Mouse (Mus musculus) CH12.LX (cell line): ENCODE measurements at regions not wholly inside any gene's neighbourhood (a gene's known extent, or its start where the extent isn't known, plus 50 kb on each side); places are given as distances from the start of the nearest gene placed in this dataset.

Experiments used
- DNase-seq: peaks from one replicate; pipeline ENCODE4 v3.0.0-alpha.2; 2013; ENCODE audit errors: extremely low read depth
- H3K27ac ChIP-seq: 2 replicates; pipeline ENCODE4 v1.5.1; 2012; ENCODE audit warnings: low read depth, mild to moderate bottlenecking, control low read depth, moderate library complexity; ENCODE audit not compliant: insufficient read depth
- H3K27me3 ChIP-seq: replicated peaks from 2 replicates; pipeline ENCODE3; 2012; ENCODE audit warnings: inconsistent platforms
- H3K36me3 ChIP-seq, 2 experiments: replicated peaks in 1 of 2; 2 replicates each; pipeline versions ENCODE3 to v1.6.1; 2012; ENCODE audit warnings: inconsistent platforms in 1 of 2, low read length in 1 of 2, mild to moderate bottlenecking in 1 of 2, mixed read lengths in 1 of 2, moderate library complexity in 1 of 2; ENCODE audit not compliant: control insufficient read depth in 1 of 2, insufficient read depth in 1 of 2
- H3K4me1 ChIP-seq, 2 experiments: 2 replicates each; pipeline ENCODE4 v1.6.1; 2012; ENCODE audit warnings: inconsistent platforms in 1 of 2, moderate library complexity in 1 of 2; ENCODE audit not compliant: insufficient read depth in 2 of 2, control insufficient read depth in 1 of 2
- H3K4me2 ChIP-seq: 2 replicates; pipeline ENCODE4 v1.6.1; 2012; ENCODE audit warnings: low read depth, mild to moderate bottlenecking, control low read depth; ENCODE audit not compliant: poor library complexity, insufficient read depth, severe bottlenecking
- H3K4me3 ChIP-seq, 3 experiments: fragments of 150-350 bp in 1 of 3; sonication (generic) in 1 of 3; replicated peaks in 1 of 3; 2 replicates each; pipeline versions ENCODE3 to v1.5.1; 2011 to 2012; ENCODE audit warnings: low read depth in 2 of 3, low read length in 2 of 3, mild to moderate bottlenecking in 2 of 3, moderate library complexity in 2 of 3, control low read depth in 1 of 3, improper control_type of control experiment in 1 of 3, inconsistent platforms in 1 of 3, mixed read lengths in 1 of 3; ENCODE audit not compliant: poor library complexity in 1 of 3
- H3K79me2 ChIP-seq: replicated peaks from 2 replicates; pipeline ENCODE4 v1.6.1; 2012; ENCODE audit warnings: mild to moderate bottlenecking, moderate library complexity; ENCODE audit not compliant: control insufficient read depth, poor library complexity, insufficient read depth, severe bottlenecking; ENCODE audit errors: extremely low read depth
- H3K9ac ChIP-seq: 2 replicates; pipeline ENCODE4 v1.6.1; 2012; ENCODE audit warnings: low read depth, mild to moderate bottlenecking, control low read depth, moderate library complexity; ENCODE audit not compliant: insufficient read depth
- H3K9me3 ChIP-seq: replicated peaks from 2 replicates; pipeline ENCODE3; 2012; ENCODE audit warnings: low read length, inconsistent platforms, mixed read lengths
- BHLHE40 ChIP-seq: IDR thresholded peaks from 2 replicates; pipeline ENCODE4 v1.6.1; 2011; ENCODE audit warnings: mild to moderate bottlenecking, low read depth, low read length, improper control_type of control experiment
- CTCF ChIP-seq, 2 experiments: IDR thresholded peaks in 1 of 2; conservative IDR thresholded peaks in 1 of 2; 2 replicates each; pipeline ENCODE4 v1.5.1; 2011 to 2012; ENCODE audit warnings: low read depth in 2 of 2, low read length in 2 of 2, improper control_type of control experiment in 1 of 2, inconsistent platforms in 1 of 2, mild to moderate bottlenecking in 1 of 2, moderate library complexity in 1 of 2
- EP300 ChIP-seq: IDR thresholded peaks from 2 replicates; pipeline ENCODE4 v1.6.1; 2011; ENCODE audit warnings: low read length, improper control_type of control experiment
- ETS1 ChIP-seq: conservative IDR thresholded peaks from 2 replicates; pipeline ENCODE4 v1.6.1; 2012; ENCODE audit warnings: low read depth, mild to moderate bottlenecking, inconsistent platforms, low read length, improper control_type of control experiment, moderate library complexity
- GABPA ChIP-seq: IDR thresholded peaks from 2 replicates; pipeline ENCODE4 v1.6.1; 2012; ENCODE audit warnings: low read depth, low read length, improper control_type of control experiment, inconsistent platforms; ENCODE audit not compliant: insufficient replicate concordance
- IRF4 ChIP-seq: IDR thresholded peaks from 2 replicates; pipeline ENCODE4 v1.6.1; 2014; ENCODE audit warnings: low read depth, mild to moderate bottlenecking, inconsistent platforms, low read length, improper control_type of control experiment
- JUN ChIP-seq: IDR thresholded peaks from 2 replicates; pipeline ENCODE4 v1.6.1; 2011; ENCODE audit warnings: low read depth, mild to moderate bottlenecking, low read length, improper control_type of control experiment, moderate library complexity; ENCODE audit not compliant: insufficient read depth
- JUND ChIP-seq: conservative IDR thresholded peaks from 2 replicates; pipeline ENCODE4 v1.6.1; 2011; ENCODE audit warnings: low read depth, low read length, improper control_type of control experiment
- KAT2A ChIP-seq: IDR thresholded peaks from 2 replicates; pipeline ENCODE4 v1.6.1; 2012; ENCODE audit warnings: low read length, improper control_type of control experiment, inconsistent platforms; ENCODE audit not compliant: insufficient replicate concordance
- MAFK ChIP-seq: IDR thresholded peaks from 2 replicates; pipeline ENCODE4 v1.6.1; 2011; ENCODE audit warnings: low read length, improper control_type of control experiment; ENCODE audit not compliant: insufficient replicate concordance
- MAX ChIP-seq: IDR thresholded peaks from 2 replicates; pipeline ENCODE4 v1.6.1; 2011; ENCODE audit warnings: low read length, improper control_type of control experiment
- MAZ ChIP-seq: IDR thresholded peaks from 2 replicates; pipeline ENCODE4 v1.6.1; 2012; ENCODE audit warnings: low read depth, mild to moderate bottlenecking, inconsistent platforms, low read length, improper control_type of control experiment, moderate library complexity
- MEF2A ChIP-seq: IDR thresholded peaks from 2 replicates; pipeline ENCODE4 v1.6.1; 2014; ENCODE audit warnings: low read depth, mild to moderate bottlenecking, inconsistent platforms, low read length, improper control_type of control experiment, borderline replicate concordance
- MXI1 ChIP-seq: IDR thresholded peaks from 2 replicates; pipeline ENCODE4 v1.6.1; 2011; ENCODE audit warnings: mild to moderate bottlenecking, low read depth, low read length, improper control_type of control experiment
- MYC ChIP-seq: IDR thresholded peaks from 2 replicates; pipeline ENCODE4 v1.6.1; 2011; ENCODE audit warnings: low read depth, mild to moderate bottlenecking, improper control_type of control experiment, low read length
- PAX5 ChIP-seq: IDR thresholded peaks from 2 replicates; pipeline ENCODE4 v1.6.1; 2012; ENCODE audit warnings: low read length, inconsistent platforms, mixed read lengths
- POLR2AphosphoS2 ChIP-seq: IDR thresholded peaks from 2 replicates; pipeline ENCODE4 v1.6.1; 2011; ENCODE audit warnings: low read depth, low read length, improper control_type of control experiment
- RAD21 ChIP-seq: IDR thresholded peaks from 2 replicates; pipeline ENCODE4 v1.6.1; 2011; ENCODE audit warnings: low read depth, mild to moderate bottlenecking, low read length, improper control_type of control experiment, moderate library complexity
- RCOR1 ChIP-seq: conservative IDR thresholded peaks from 2 replicates; pipeline ENCODE4 v1.6.1; 2012; ENCODE audit warnings: low read depth, mild to moderate bottlenecking, inconsistent platforms, low read length, improper control_type of control experiment
- SIN3A ChIP-seq: IDR thresholded peaks from 2 replicates; pipeline ENCODE4 v1.6.1; 2012; ENCODE audit warnings: low read length, improper control_type of control experiment, inconsistent platforms
- TBP ChIP-seq: conservative IDR thresholded peaks from 2 replicates; pipeline ENCODE4 v1.6.1; 2011; ENCODE audit warnings: low read depth, low read length, improper control_type of control experiment
- UBTF ChIP-seq: IDR thresholded peaks from 2 replicates; pipeline ENCODE4 v1.6.1; 2012; ENCODE audit warnings: low read depth, mild to moderate bottlenecking, inconsistent platforms, low read length, improper control_type of control experiment, moderate library complexity
- USF1 ChIP-seq: IDR thresholded peaks from 2 replicates; pipeline ENCODE4 v1.6.1; 2014; ENCODE audit warnings: low read depth, mild to moderate bottlenecking, inconsistent platforms, low read length, improper control_type of control experiment
- USF2 ChIP-seq: conservative IDR thresholded peaks from 2 replicates; pipeline ENCODE4 v1.6.1; 2011; ENCODE audit warnings: low read depth, low read length, improper control_type of control experiment
- ZC3H11A ChIP-seq: IDR thresholded peaks from 2 replicates; pipeline ENCODE4 v1.6.1; 2012; ENCODE audit warnings: low read depth, mild to moderate bottlenecking, inconsistent platforms, low read length, improper control_type of control experiment
- ZKSCAN1 ChIP-seq: IDR thresholded peaks from 2 replicates; pipeline ENCODE4 v1.6.1; 2012; ENCODE audit warnings: low read depth, inconsistent platforms, low read length, improper control_type of control experiment, borderline replicate concordance
- ZNF384 ChIP-seq: IDR thresholded peaks from 2 replicates; pipeline ENCODE4 v1.6.1; 2012; ENCODE audit warnings: low read depth, low read length, improper control_type of control experiment, inconsistent platforms
- dilution Hi-C: fragments of 300-500 bp; cut with MboI; formaldehyde crosslinking; loops from 2 replicates; pipeline ENCODE4 v1.14.3; 2020; ENCODE audit warnings: low sequenced_read_pairs; ENCODE audit not compliant: extremely low pct_unique_long_range_greater_than_20kb, extremely low pct_ligation_motif_present
- in situ Hi-C: fragments of 300-500 bp; cut with MboI; formaldehyde crosslinking; loops from 3 replicates; pipeline ENCODE4 v1.14.3; 2019; ENCODE audit warnings: low sequenced_read_pairs, low pct_ligation_motif_present, low pct_unique_long_range_greater_than_20kb, mixed read lengths

DNA sequence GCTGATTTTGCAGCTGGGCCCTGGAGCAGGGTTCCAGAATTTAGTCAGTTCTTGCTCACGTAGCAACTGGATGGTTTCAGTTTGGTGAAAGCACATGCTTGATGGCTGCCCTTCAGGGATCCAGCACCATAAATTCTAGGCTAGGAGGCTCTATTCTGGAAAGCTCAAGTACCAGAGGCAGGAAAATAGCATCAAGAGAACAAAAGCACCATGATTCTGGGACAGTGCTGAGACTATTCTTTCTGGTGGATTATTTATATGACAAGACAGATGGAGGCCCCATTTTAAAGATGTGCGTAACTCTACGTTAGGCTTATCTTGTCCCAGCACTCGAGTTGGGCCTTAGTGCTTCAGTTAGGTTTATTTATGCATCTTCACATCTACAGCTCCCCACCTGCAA, 463.0 kb upstream of the Pdzrn3 start:
- no peak for DNase-seq
- in situ Hi-C loops (no loop called here), dilution Hi-C loops (no loop called here)
- Histone ChIP-seq H3K4me2 (no peak overlapping the region), H3K36me3 (no peaks in the 10 kb centered on the region), H3K4me1 (no peaks in the 10 kb centered on the region), H3K9me3 (peaks cover 63% of the 10 kb centered on the region), H3K27ac (no peak overlapping the region), H3K9ac (no peak overlapping the region), H3K4me3 (no peak overlapping the region), H3K27me3 (no peaks in the 10 kb centered on the region), H3K79me2 (no peaks in the 10 kb centered on the region; the same call in 1 of the 2 replicates)
- TF ChIP-seq MAX: no peak
- TF ChIP-seq RCOR1: no peak
- no peak for TF ChIP-seq SIN3A
- no peak for TF ChIP-seq CTCF (conservative IDR thresholded peaks at IDR 0.05 in 1 of 2, IDR thresholded peaks at IDR 0.05 in 1 of 2; ENCODE audit: low read depth in 2 of 2, low read length in 2 of 2)
- no peak for TF ChIP-seq MAZ
- TF ChIP-seq POLR2AphosphoS2: no peak
- TF ChIP-seq EP300: no peak
- no peak for TF ChIP-seq PAX5
- no peak for TF ChIP-seq MYC
- TF ChIP-seq RAD21: no peak

DNA sequence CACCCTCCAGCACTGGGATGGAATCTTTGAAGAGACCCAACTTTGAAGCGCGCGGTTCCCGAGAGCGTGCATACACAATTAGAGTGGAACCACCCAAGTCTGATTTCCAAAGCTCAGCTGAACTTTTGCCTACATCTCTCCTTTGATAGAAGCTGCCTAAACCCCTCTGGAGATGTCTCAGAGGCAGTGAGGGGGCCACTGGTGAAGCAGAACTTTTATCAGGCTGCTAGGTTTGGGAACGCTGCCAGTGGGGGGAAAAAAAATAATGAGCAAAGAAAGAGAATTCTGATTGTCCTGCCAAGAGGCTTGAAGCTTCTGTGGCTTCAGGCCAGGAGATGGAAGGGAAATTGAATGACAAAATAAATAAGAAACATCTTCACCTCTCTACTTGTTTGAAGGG, 459.9 kb upstream of the Pdzrn3 start:
- no peaks in the 10 kb centered on the region for H3K4me1 ChIP-seq

DNA sequence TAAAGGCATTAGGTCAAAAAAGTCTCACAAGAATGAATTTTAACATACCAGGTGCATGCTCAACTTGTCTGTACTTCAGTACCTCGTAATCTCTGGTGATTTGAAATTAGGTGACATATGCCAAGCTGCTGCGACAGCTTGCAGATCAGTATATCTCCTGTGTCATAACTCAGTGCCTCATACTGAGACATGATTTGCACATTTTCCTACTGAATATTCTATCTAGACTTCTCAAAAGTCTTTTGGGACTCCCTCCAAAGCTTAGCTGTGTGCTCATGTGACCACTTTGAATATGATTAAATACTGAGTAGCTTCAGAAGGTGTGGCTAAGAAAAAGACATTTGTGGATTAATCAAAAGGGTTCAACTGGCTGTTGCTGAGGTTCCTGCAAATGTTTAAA, 416.3 kb upstream of the Pdzrn3 start:
- no peak overlapping the region for H3K4me2 ChIP-seq
- H3K79me2 ChIP-seq: no peaks in the 10 kb centered on the region
- peaks cover 38% of the 10 kb centered on the region for H3K9me3 ChIP-seq
- DNase-seq: no peak
- no peak overlapping the region for H3K27ac ChIP-seq
- H3K4me1 ChIP-seq: no peaks in the 10 kb centered on the region
- no peaks in the 10 kb centered on the region for H3K27me3 ChIP-seq
- H3K36me3 ChIP-seq: no peaks in the 10 kb centered on the region
- dilution Hi-C loops (no loop called here), in situ Hi-C loops (no loop called here)
- H3K4me3 ChIP-seq: no peak overlapping the region
- no peak overlapping the region for H3K9ac ChIP-seq
- TF ChIP-seq MEF2A (no peak), ZNF384 (no peak), RCOR1 (no peak), MYC (no peak), BHLHE40 (no peak), MAX (no peak), KAT2A (no peak), PAX5 (no peak), JUND (no peak), TBP (no peak), CTCF (conservative IDR thresholded peaks at IDR 0.05 in 1 of 2, IDR thresholded peaks at IDR 0.05 in 1 of 2; ENCODE audit: low read depth in 2 of 2, low read length in 2 of 2) (no peak), ZKSCAN1 (no peak), ZC3H11A (no peak), JUN (no peak), GABPA (no peak), ETS1 (no peak), EP300 (no peak), UBTF (no peak), MAFK (no peak)

More for the DNA sequence above, 459.9 kb upstream of the Pdzrn3 start:
- H3K27me3 ChIP-seq: no peaks in the 10 kb centered on the region
- DNase-seq: no peak
- TF ChIP-seq MXI1 (no peak), USF1 (no peak), IRF4 (no peak), SIN3A (no peak), BHLHE40 (no peak), GABPA (no peak), JUND (no peak), USF2 (no peak)
- H3K27ac ChIP-seq: no peak overlapping the region
- H3K4me2 ChIP-seq: no peak overlapping the region
- no peak overlapping the region for H3K4me3 ChIP-seq
- H3K9me3 ChIP-seq: peaks cover 56% of the 10 kb centered on the region
- no peaks in the 10 kb centered on the region for H3K36me3 ChIP-seq
- dilution Hi-C loops (no loop called here), in situ Hi-C loops (no loop called here)
- no peak overlapping the region for H3K9ac ChIP-seq
- no peaks in the 10 kb centered on the region; the same call in 1 of the 2 replicates for H3K79me2 ChIP-seq
